Mouse (Mus musculus): ENCODE measurements around the gene Lipe. TPM values are rescaled to one million over a fixed set of nuclear protein-coding genes. Genes with fewer than 3 reads are reported as not detected.

Gene Lipe
- total RNA-seq, 2 experiments from 2014 or later: 4.5 to 7.1 TPM

GRCm38 (mm10) chr7:25390054-25390770 is 8.3 kb downstream of the Lipe start:
- ATAC-seq (replicated peaks; ENCODE audit: low FRiP score, low TSS enrichment, poor library complexity, severe bottlenecking): peak; percentile 95

GRCm38 (mm10) chr7:25388916-25389315 is 9.6 kb downstream of the Lipe start:
- no peak for ATAC-seq (replicated peaks; ENCODE audit: low FRiP score, low TSS enrichment, poor library complexity, severe bottlenecking)

- no peak for ATAC-seq (replicated peaks; ENCODE audit: low FRiP score, low TSS enrichment, poor library complexity, severe bottlenecking)
Measured at GRCm38 (mm10) chr7:25387811-25388440, 10.6 kb downstream of the Lipe start.

GRCm38 (mm10) chr7:25385850-25386555 is 12.5 kb downstream of the Lipe start:
- ATAC-seq (replicated peaks; ENCODE audit: low FRiP score, low TSS enrichment, poor library complexity, severe bottlenecking): peak; percentile 46

GRCm38 (mm10) chr7:25385259-25385658 is 13.3 kb downstream of the Lipe start:
- ATAC-seq (replicated peaks; ENCODE audit: low FRiP score, low TSS enrichment, poor library complexity, severe bottlenecking): no peak

GRCm38 (mm10) chr7:25384818-25385217 is 13.7 kb downstream of the Lipe start:
- ATAC-seq (replicated peaks; ENCODE audit: low FRiP score, low TSS enrichment, poor library complexity, severe bottlenecking): no peak

GRCm38 (mm10) chr7:25384318-25384717 is 14.2 kb downstream of the Lipe start:
- no peak for ATAC-seq (replicated peaks; ENCODE audit: low FRiP score, low TSS enrichment, poor library complexity, severe bottlenecking)

GRCm38 (mm10) chr7:25383891-25384290 is 14.6 kb downstream of the Lipe start:
- ATAC-seq (replicated peaks; ENCODE audit: low FRiP score, low TSS enrichment, poor library complexity, severe bottlenecking): no peak

GRCm38 (mm10) chr7:25383385-25383784 is 15.1 kb downstream of the Lipe start:
- ATAC-seq (replicated peaks; ENCODE audit: low FRiP score, low TSS enrichment, poor library complexity, severe bottlenecking): no peak

GRCm38 (mm10) chr7:25382541-25382940 is 16.0 kb downstream of the Lipe start:
- ATAC-seq (replicated peaks; ENCODE audit: low FRiP score, low TSS enrichment, poor library complexity, severe bottlenecking): no peak

GRCm38 (mm10) chr7:25381284-25381680 is 17.2 kb downstream of the Lipe start:
- no peak for ATAC-seq (replicated peaks; ENCODE audit: low FRiP score, low TSS enrichment, poor library complexity, severe bottlenecking)

GRCm38 (mm10) chr7:25380392-25381283 is 17.9 kb downstream of the Lipe start:
- ATAC-seq (replicated peaks; ENCODE audit: low FRiP score, low TSS enrichment, poor library complexity, severe bottlenecking): peak; percentile 68

- peak; percentile 56 for ATAC-seq (replicated peaks; ENCODE audit: low FRiP score, low TSS enrichment, poor library complexity, severe bottlenecking)
Measured at GRCm38 (mm10) chr7:25379551-25380351, 18.8 kb downstream of the Lipe start.

GRCm38 (mm10) chr7:25378181-25379100 is 20.1 kb downstream of the Lipe start:
- no peak for ATAC-seq (replicated peaks; ENCODE audit: low FRiP score, low TSS enrichment, poor library complexity, severe bottlenecking)

- ATAC-seq (replicated peaks; ENCODE audit: low FRiP score, low TSS enrichment, poor library complexity, severe bottlenecking): no peak; the same call in 1 of the 2 replicates
Measured at GRCm38 (mm10) chr7:25377100-25377700, 21.3 kb downstream of the Lipe start.

GRCm38 (mm10) chr7:25376556-25376955 is 22.0 kb downstream of the Lipe start:
- peak; percentile 56 for ATAC-seq (replicated peaks; ENCODE audit: low FRiP score, low TSS enrichment, poor library complexity, severe bottlenecking)

- no peak for ATAC-seq (replicated peaks; ENCODE audit: low FRiP score, low TSS enrichment, poor library complexity, severe bottlenecking)
Measured at GRCm38 (mm10) chr7:25372441-25372840, 26.1 kb downstream of the Lipe start.
